Mouse (Mus musculus) layer of hippocampus, postnatal 36 days (tissue): ENCODE results near the gene Six3. TPM values are rescaled to one million over a fixed set of nuclear protein-coding genes. Genes with fewer than 3 reads are reported as not detected.
A peak's percentile ranks its signal among the peaks of the same experiment; 100 is the strongest.

Source experiments
- DNase-seq, 2 experiments: peaks; one replicate each; pipeline ENCODE4 v3.0.0; 2022
- total RNA-seq, 2 experiments: library from RNA; stranded (reverse); gene quantifications; 2 replicates each; pipeline ENCODE4 v1.2.3; 2021

Six3 gene
- total RNA-seq, 2 experiments from 2014 or later = 0.12 to 0.25 TPM

DNA sequence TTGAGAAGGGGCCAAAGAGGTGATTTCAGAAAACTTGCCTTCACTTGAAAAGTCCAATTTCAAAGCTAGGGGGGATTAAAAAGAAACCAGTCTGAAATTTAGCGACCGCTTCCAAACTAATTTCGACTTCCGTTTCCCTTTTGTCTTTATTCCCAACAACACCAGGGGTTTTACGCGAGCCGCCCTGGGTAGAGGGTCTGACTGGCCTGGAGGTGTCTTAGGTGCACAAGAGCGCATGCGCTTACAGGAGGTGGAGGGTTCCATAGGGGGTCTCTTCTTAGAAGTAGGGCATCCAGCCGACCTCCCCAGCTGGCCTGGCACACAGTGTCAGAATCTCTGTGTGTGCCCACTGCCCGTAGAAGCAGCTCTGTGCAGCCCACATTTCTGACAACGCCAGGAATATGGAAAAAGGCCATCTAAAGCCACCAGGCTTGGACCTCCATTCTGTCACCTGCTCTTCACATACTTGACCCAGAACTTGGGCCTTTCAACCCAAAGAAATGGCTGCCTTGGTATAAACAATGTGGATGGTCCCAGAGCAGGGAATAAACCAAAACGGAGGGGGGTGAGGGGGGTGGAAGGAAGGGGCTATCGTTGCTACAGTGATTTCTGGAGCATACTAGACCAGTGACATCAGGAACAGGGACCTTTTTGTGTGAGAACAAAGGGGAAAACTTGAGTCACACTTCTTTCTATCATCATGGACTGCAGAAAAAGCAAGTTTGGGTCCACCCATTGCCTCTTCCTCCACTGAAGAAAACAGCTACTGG lies 12.9 kb downstream of the Six3 start:
- DNase-seq = no peak

DNA sequence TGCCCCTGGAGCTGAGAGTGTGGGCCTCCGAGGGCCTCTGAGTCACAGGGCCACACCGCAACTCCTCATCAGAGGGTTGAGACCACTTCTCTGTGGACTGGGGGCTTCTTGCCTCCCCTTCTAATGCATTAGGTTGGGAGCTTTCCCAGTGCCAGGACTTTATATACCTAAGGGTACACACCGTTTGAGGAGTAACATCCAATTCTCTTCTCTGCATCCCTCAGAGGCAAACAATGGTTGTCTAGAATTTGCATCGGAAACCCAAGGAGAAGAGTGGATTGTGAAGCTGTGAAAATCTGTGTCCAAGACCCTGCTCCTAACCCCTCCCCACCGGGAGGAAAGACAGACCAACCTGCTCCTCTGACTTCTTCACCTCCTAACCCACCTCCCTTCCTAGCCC lies 14.3 kb downstream of the Six3 start:
- DNase-seq = no peak

DNA sequence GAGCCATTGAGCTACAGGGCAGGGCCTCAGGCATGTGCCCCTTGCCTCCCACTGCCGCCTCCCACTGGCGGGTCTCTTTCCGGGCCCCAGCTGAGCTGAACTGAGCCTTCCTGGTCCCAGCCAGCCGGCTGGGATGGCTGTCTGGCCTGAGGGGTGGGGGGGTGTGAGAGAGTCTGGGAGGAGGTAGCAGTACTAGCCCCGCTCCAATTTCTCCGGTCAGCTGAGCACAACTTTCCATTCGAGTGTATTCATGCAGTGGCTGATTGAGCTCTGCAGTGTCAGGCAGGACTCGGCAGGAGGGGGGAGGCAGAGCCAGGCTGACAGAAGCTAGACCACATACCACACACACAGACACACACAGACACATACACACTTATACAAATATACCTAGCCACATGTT lies 15.4 kb downstream of the Six3 start:
- DNase-seq = no peak

DNA sequence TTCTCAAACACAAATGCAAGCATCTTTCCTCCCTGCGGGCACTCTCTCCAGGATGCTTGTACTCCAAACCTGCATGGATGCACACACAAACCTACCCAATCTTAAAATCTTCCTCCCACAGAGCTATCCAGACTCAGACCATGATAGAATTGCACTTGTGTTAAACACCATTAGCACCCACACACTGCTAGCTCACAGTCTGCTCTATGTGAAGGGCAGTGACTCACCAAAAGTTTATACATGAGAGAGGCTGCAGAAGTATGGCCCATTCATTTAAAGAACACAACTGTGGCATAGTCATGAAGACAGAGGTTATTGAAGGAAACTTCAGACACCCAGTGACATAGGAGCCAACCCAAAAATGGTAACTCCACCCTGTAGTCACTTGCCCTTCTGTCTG lies 16.0 kb downstream of the Six3 start:
- no peak for DNase-seq

DNA sequence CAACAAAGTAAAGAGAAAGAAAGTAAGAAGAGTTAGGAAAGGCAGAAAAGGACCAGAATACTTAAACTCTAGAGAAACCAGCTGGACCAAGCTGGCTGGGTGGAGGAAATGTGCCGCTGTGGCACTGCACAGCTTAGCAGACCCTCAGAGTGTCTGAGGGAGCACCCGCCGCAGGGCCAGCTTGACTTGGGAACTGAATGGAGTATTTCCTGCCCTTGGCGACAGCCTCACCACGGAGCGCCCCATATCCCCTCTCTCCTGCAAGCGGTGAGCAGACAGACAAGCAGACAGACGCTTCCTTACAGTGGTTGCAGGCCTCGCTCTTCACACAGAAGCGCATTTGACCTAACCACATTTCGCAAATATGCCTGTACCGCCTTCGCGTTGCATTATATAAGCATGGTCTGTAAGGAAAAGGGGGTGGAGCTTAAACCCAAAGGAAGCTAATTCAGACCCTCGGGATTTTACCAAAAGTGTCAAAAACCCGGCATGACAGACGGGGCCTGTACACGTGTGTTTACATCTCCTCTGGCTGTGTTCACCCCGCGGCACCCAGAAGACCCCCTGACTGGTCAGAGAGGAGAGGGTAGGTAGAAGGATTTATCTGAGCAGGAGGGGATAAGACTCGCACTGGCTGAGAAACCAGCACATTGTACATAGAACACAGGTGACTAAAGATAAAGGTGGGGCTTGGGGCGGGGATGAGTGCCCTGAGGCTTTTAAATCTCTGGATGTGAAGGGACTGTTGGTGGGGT lies 17.1 kb downstream of the Six3 start:
- no peak for DNase-seq

DNA sequence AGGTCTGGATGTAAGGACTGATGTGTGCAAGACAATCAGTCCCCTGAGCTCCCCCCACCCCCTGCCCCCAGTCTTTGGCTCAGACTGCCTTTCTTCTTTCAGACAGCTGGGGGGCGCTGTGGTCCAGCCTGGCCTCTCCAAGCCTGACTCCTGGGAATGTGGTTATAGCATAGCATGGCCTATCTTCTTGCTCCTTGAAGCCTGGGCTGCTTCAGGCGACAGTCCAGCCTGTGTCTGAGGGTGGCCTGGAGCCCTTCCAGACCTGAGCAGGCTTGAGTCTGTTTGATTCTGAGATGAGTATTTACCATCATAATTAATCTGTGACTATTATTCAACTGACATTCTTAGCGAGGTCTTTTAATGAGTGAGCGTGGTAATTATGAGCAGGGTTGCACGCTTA lies 17.7 kb downstream of the Six3 start:
- DNase-seq = no peak

DNA sequence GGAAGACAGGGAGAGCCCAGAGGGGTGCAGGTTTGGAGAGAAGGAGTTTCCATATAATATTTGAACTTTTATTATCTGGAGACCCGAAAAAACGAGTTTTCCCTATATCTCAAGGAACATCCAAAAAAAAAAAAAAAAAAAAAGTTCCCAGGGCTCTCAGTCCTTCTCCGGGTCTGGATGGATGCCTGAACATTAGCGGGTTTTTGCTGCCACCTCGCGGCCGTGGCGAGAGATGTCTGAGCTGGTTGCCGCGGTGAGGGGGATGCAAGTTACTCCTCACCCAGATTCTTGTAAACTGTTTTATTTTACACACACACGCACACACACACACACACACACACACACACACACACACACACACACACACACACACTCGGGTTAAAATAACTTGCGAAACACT lies 20.2 kb downstream of the Six3 start:
- peak; percentile 73 to 78 for DNase-seq

DNA sequence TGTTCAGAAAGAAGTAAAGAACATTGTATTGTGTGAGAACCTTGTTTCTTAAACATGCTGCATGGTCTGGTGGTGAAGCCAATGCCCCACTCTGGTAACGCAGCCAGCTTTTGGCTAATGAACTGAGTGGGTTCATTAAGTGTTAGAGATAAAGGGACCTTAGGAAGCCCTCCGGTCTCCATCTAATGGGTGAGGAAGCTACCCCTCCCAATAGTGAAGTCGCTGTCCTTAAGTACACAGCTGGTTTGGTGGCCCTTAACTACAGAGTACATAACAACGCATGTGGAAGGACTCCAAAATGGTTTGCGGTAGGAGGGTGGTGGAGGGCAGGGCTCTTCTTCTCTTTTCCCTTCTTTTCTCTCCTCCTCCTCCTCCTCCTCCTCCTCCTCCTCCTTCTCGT lies 24.5 kb downstream of the Six3 start:
- DNase-seq = no peak

DNA sequence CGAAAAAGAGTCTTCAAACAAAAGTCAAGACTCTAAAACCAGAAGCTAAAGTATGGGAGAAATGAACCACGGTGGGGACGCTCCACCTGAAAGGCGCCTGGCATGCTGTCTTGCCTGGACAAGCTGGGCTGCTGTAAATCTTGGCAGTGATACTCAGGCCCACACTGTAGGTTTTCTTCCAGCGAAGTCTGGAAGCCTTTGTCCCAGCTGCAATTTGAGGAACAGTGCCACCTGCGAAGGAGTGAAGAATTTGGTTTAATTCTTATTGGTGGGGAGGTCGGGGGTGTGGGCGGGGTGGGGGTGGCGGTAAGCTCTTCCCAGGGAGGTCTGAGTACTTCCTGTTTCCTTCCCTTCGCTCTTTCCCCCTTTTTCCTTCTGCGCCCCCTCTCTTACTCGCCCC lies 31.9 kb downstream of the Six3 start:
- no peak for DNase-seq

DNA sequence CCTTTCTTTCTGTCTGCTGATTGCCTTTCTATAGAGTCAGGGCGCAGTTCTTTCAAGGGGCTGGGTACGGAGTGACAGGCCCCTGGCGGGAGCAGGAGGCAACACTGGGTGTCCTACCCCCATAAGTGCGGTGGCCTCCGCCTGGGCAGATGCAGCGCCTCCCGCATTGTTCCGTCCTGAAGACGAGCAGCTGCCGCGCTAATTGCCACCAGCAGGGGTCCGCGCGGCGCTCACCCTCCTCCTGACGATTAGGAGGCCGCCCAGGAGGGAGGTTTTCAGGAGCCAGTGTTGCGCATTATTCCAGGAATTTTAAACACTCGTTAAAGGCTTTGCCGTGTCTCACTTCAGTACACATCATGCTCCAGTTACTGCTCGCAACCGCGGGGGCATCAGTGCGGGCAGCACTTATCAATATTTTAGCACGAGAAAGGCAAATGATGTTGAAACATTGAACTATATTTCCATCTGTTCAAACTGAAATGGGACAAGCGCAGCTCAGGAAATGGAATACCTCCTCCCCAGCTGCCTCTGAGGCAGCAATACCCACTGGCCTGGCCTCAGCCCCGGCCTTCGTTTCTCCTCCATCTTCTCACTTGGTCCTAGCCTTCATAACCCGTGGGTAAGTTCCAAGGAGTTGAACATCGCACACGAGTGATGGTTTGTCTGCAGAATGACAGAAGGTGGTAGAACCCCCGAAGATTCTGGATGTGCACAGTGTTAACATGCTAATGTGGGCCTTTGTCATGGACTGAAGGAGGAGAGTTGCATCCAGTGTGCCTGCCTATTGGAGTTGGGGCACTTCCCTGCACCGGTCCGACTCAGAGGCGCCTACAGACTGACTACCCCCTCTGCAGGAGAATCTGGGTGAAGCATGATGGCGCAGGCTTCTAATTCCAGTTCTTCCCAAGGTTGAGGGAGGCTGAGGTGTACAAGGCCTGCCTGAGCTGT lies 32.6 kb downstream of the Six3 start:
- DNase-seq = no peak

DNA sequence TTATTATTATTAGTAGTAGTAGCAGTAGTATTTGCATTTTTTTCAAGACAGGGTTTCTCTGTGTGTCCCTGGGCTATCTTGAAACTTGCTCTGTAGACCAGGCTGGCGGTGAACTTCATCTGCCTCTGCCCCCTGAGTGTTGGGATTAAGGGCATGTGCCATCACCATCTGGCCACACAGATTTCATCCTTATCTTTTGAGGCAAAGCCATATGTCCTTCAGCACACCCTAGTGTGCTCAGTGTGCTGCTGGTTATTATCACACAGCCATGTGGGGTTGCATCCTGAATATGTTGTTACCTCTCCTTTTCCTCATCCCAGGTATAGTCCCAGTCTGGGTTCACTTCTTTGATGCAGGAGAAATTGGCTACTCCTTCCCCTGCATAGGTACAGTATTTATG lies 46.6 kb downstream of the Six3 start:
- DNase-seq = no peak

DNA sequence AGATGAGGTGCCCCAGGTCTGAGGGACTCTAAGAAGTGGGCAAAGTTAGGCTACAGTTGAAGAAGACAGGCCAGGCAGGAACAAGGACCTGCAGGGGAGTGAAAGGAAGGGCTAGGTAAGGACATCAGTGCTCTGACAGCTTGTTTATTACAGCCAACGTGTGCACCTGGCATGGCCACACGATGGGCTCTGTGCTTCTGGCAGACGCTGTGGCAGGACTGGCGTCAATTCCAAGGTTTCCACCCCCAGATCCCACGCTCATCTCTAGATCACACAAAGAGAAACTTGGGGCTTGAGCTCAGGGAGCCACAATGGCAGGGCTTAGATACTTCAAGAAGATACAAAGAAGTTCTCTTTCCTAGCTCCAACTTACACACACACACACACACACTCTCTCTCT lies 48.1 kb downstream of the Six3 start:
- DNase-seq = no peak

DNA sequence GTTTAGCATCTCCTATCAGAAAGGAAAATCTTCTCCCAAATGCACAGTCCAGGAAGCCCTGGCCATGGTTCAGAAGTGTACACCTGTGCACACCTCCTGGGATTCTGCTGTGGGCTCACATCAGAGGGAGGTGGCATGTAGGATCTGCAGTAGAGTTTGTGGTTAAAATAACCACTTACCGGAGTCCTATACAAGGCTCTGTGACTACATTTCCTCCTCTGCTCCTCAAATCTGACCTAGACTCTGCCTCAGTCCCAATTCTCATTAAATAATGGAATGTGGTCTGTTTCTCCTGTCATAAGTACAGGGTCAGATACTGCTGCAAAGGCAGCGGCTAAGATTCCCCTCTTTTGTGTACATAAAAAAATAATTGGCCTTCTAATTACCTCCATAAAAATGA lies 50.8 kb downstream of the Six3 start:
- DNase-seq = no peak

DNA sequence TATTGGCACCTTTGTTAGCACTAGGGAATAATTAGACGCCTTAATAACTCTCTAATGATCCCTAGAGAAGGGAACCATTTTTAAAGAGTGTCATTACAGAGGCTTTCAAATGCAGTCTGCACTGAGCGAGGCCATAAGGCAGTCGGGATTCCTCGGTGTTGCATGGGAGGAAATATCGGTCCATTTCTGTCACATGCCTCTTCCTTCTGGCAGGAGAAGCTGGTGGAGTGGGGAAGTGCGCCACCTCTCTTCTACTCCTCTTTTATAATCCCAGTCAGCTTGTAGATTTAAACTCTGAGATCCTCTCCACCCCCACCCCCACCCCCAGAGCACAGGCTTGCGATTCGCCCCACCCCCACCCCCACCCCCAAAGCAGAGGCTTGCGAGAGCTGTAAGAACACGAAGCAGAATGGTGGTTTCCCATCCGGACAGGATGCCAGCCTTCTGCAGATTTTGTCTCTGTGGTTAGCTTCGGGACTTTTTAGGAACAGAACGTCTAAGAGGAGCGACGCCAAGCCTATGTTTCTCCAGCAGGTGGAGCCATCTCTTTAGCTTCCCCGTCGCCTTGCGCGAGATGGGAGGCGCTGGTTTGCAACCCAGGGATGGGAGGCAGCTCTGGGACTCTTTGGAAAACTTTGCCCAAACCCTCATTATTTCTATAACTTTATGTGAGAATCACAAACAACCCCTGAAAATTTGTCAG lies 51.4 kb downstream of the Six3 start:
- peak; percentile 72 to 76 for DNase-seq

Other genes with a start within 250 kb of the Six3 start
- under 1 TPM in 1 of 2 experiments, not detected in 1; 0.48 TPM for gene Six2, start 74.7 kb downstream of the Six3 start, total RNA-seq